Mouse (Mus musculus): ENCODE measurements at regions not wholly inside any gene's neighbourhood (a gene's known extent, or its start where the extent isn't known, plus 50 kb on each side); places are given as distances from the start of the nearest gene placed in this dataset.
A peak's percentile ranks its signal among the peaks of the same experiment; 100 is the strongest.

GRCm38 (mm10) chr19:49741239-49741638 is 937.2 kb downstream of the Sorcs1 start:
- DNase-seq (ENCODE audit: extremely low read depth, insufficient read length, low spot score): no peak

DNA sequence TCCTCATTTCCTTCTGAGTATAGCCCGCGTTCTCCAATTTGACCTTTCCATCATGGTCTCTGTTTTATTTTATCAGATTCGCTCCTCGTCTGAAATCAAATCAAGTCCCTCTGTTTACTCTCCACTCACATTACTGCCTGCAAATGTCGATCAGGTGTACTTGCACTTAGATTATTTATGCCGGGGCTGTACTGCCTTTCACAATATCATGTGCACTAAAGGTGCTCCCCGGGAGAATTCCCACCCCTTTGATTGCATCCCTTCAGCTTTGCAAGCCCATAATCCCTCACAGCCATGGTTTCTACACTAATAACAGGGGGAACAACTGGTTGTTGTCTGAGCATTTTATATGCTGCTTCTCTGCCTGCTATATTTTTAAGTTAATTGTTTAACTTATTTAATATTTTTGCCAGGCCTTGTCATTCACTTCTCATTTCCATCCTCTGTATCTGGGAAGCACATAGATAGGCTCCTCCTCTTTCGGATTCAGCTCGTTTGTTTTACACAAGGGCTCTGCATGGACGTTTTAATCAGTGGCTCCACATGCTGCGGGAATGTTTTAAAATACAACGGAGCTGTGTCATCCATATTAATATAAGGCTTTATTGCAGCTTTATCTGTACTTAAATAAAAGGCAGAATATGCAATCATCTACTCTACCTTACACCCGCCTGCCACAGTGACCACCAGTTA is 938.8 kb downstream of the Sorcs1 start:
- DNase-seq (ENCODE audit: extremely low read depth, insufficient read length, low spot score): no peak

- no peak for DNase-seq (ENCODE audit: extremely low read depth, insufficient read length, low spot score)
Measured at GRCm38 (mm10) chr19:49697659-49698058, 980.8 kb downstream of the Sorcs1 start.

GRCm38 (mm10) chr19:49685588-49686281 is 992.7 kb downstream of the Sorcs1 start:
- peak; percentile 7 for DNase-seq (ENCODE audit: extremely low read depth, insufficient read length, low spot score)

GRCm38 (mm10) chr19:49681204-49681603 is 997.2 kb downstream of the Sorcs1 start:
- no peak for DNase-seq (ENCODE audit: extremely low read depth, insufficient read length, low spot score)

DNA sequence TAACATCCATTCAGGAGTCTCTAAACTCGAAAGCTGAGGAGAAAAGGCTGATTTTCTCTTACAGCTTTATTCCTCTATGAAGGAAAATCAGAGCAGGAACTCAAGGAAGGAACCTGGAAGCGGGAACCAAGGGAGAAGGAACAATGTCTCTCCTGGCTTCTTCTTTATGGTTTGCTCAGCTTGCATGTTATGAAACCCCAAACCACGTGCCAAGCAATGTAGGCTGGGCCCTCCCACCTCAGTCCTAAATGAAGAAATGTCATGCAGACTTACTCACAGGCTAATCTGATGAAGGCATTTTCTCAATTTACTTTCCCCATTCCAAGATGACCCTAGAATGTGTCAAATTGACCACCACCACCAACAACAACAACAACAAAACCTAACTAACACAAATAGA is 998.4 kb downstream of the Sorcs1 start:
- no peak for DNase-seq (ENCODE audit: extremely low read depth, insufficient read length, low spot score)

- DNase-seq (ENCODE audit: extremely low read depth, insufficient read length, low spot score): no peak
Measured at GRCm38 (mm10) chr19:49675931-49676330, 1002.5 kb downstream of the Sorcs1 start.

GRCm38 (mm10) chr19:49629963-49630362 is 1048.5 kb downstream of the Sorcs1 start:
- DNase-seq (ENCODE audit: extremely low read depth, insufficient read length, low spot score): no peak

GRCm38 (mm10) chr19:49619920-49620319 is 1058.5 kb downstream of the Sorcs1 start:
- no peak for DNase-seq (ENCODE audit: extremely low read depth, insufficient read length, low spot score)

DNA sequence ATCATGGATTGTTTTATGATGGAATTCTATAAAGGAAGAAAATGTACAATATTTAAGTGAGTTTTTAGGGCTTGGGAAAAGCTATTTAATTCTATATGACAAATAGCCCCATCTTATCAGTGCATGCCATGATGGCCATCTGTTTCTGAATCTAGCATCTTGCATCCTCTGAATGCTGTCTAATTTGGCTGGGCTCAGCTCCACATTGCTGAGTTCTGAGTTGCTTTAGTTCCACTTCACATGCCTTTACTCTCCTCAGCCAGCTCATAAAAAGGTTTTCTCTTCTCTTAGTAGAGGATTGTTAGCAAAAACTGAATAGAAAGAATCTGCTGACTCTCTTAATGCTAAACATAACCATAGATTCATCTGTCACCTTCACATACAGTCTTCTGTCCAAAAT is 1063.4 kb downstream of the Sorcs1 start:
- DNase-seq (ENCODE audit: extremely low read depth, insufficient read length, low spot score): no peak
